Mouse (Mus musculus) liver, embryonic 13.5 days (tissue): ENCODE measurements around the gene Atp6v1g2. TPM values are rescaled to one million over a fixed set of nuclear protein-coding genes. Genes with fewer than 3 reads are reported as not detected.

Experiments
- ATAC-seq: fragments of 200-750 bp; cut with Nextera tagmentation; 2 replicates; pipeline ENCODE4 v1.8.0; 2017; ENCODE audit warnings: low read depth, mild to moderate bottlenecking, moderate number of reproducible peaks, moderate library complexity
- DNase-seq: peaks from one replicate; pipeline ENCODE4 v3.0.0; 2022
- H3K27ac ChIP-seq: fragments of 300-500 bp; sonication (generic); 2 replicates; pipeline ENCODE4 v1.5.1; 2015; ENCODE audit warnings: moderate library complexity, mild to moderate bottlenecking, inconsistent platforms
- H3K27me3 ChIP-seq: fragments of 300-500 bp; sonication (generic); 2 replicates; pipeline ENCODE4 v1.6.1; 2015; ENCODE audit warnings: mild to moderate bottlenecking, inconsistent platforms
- H3K36me3 ChIP-seq: fragments of 300-500 bp; sonication (generic); 2 replicates; pipeline ENCODE4 v1.6.1; 2015; ENCODE audit warnings: mild to moderate bottlenecking, inconsistent platforms
- H3K4me1 ChIP-seq: fragments of 300-500 bp; sonication (generic); replicated peaks from 2 replicates; pipeline ENCODE4 v1.6.1; 2015; ENCODE audit warnings: inconsistent platforms
- H3K4me2 ChIP-seq: fragments of 300-500 bp; sonication (generic); 2 replicates; pipeline ENCODE4 v1.6.1; 2015; ENCODE audit warnings: inconsistent platforms, mild to moderate bottlenecking, moderate library complexity
- H3K4me3 ChIP-seq: fragments of 300-500 bp; sonication (generic); replicated peaks from 2 replicates; pipeline ENCODE4 v1.5.1; 2015; ENCODE audit warnings: mild to moderate bottlenecking, inconsistent platforms
- H3K9ac ChIP-seq: fragments of 300-500 bp; sonication (generic); 2 replicates; pipeline ENCODE4 v1.6.1; 2015; ENCODE audit warnings: mild to moderate bottlenecking, inconsistent platforms
- H3K9me3 ChIP-seq: fragments of 300-500 bp; sonication (generic); replicated peaks from 2 replicates; pipeline ENCODE4 v1.6.1; 2016; ENCODE audit warnings: inconsistent platforms
- WGBS: fragments of 180-500 bp; shearing (Covaris S2); methylation state at CpG from one replicate; pipeline ENCODE4 v1.1.7; 2015; ENCODE audit not compliant: insufficient replicate concordance; 5-methylcytosine and 5-hydroxymethylcytosine counted together
- polyA plus RNA-seq: library from polyadenylated mRNA; unstranded; fragments of >200 nt; fragmentation: Nextera tagmentation; extraction: Ambion mirVana; gene quantifications from 2 replicates; pipeline ENCODE4 v1.2.1, GENCODE M21; 2015

Atp6v1g2 gene
- polyA plus RNA-seq: 0.76 and 1.3 TPM in 2 replicates

DNA sequence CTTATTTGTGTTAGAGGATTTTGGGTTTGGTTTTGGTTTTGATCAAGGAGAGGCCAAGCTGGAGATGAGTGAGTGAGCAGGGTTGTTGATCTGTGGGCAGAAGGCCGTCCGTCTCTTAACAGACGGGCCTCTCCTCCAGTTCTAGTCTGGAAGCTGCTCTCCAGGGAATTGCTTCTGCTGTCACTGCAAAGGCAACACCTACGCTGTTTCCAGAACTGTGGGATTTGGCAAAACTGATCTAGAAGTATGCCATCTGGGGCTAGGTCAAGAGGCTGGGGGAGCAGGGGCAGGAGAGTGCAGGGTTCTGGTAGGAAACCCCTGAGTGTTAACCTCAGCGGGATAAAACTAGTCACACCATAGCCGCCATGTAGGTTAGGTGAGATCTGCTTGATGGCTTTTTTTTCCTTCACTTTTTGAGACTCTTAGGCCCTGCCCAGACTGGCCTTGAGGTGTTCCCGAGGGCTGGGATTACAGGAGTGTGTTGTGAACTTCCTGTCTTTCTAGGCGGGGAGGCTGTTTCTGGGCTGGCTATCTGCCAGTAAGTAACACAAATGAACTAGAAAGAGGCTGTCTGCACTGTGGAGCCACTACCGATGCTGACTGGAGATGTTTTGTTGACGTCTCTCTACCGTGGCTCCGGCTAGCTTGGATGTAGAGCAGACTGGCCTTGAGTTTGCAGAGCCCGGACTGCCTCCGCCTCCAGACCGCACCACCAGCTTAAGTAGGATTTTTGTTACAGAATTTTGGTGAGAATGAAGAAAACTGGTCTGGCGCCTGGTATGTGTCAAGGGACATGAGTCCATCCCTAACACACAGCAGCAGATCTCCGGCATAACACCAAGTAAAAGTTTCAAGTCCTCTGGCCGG is at the start of gene Atp6v1g2:
Gene Atp6v1g2 (plus strand): TSS at position 547 of the 867 bp plus-strand sequence.
- H3K27ac ChIP-seq: peak within 1 kb of the TSS; percentile 94
- WGBS: 72% methylated on average over 18 of the region's 18 CpGs
- ATAC-seq: no peak
- H3K36me3 ChIP-seq: peaks cover 34% of the 10 kb centered on the region
- H3K9me3 ChIP-seq: no peaks in the 10 kb centered on the region
- peak within 1 kb of the TSS; percentile 78 for H3K4me3 ChIP-seq
- peak within 1 kb of the TSS; percentile 91 for H3K9ac ChIP-seq
- H3K4me2 ChIP-seq: peak within 1 kb of the TSS; percentile 96
- no peak for DNase-seq
- peaks cover 54% of the 10 kb centered on the region for H3K4me1 ChIP-seq
- H3K27me3 ChIP-seq: no peaks in the 10 kb centered on the region

- peak; percentile 59 for ATAC-seq
- Histone ChIP-seq H3K9ac (peak overlapping the region; percentile 53; the same call in 1 of the 2 replicates), H3K9me3 (no peaks in the 10 kb centered on the region), H3K27ac (peak overlapping the region; percentile 58), H3K4me3 (peak overlapping the region; percentile 55), H3K27me3 (no peaks in the 10 kb centered on the region), H3K36me3 (no peaks in the 10 kb centered on the region), H3K4me2 (peak overlapping the region; percentile 67), H3K4me1 (peaks cover 33% of the 10 kb centered on the region)
- under 1% methylated on average over 17 of the region's 18 CpGs for WGBS
- DNase-seq: peak; percentile 77
Measured at GRCm38 (mm10) chr17:35185639-35186611, 47.5 kb upstream of the Atp6v1g2 start.

GRCm38 (mm10) chr17:35186681-35187080 is 46.8 kb upstream of the Atp6v1g2 start:
- peak overlapping the region; percentile 67 for H3K4me2 ChIP-seq
- 0 out of 2 replicates have a peak overlapping the region, but pooled peaks have one; percentile 53 for H3K9ac ChIP-seq
- DNase-seq (no peak), ATAC-seq (no peak)
- H3K27ac ChIP-seq: peak overlapping the region; percentile 58
- 3% methylated on average over 4 of the region's 4 CpGs for WGBS
- no peaks in the 10 kb centered on the region for H3K27me3 ChIP-seq
- H3K4me3 ChIP-seq: peak overlapping the region; percentile 55
- H3K9me3 ChIP-seq: no peaks in the 10 kb centered on the region
- peaks cover 33% of the 10 kb centered on the region for H3K4me1 ChIP-seq
- no peaks in the 10 kb centered on the region for H3K36me3 ChIP-seq

GRCm38 (mm10) chr17:35187345-35187744 is 46.1 kb upstream of the Atp6v1g2 start:
- no peak for ATAC-seq
- DNase-seq: no peak
- H3K9ac ChIP-seq: no peak overlapping the region
- peak overlapping the region; percentile 19 for H3K4me3 ChIP-seq
- peak overlapping the region; percentile 73 for H3K27ac ChIP-seq
- H3K9me3 ChIP-seq: no peaks in the 10 kb centered on the region
- H3K27me3 ChIP-seq: no peaks in the 10 kb centered on the region
- peak overlapping the region; percentile 11 for H3K4me2 ChIP-seq
- WGBS: 52% methylated on average over 4 of the region's 4 CpGs
- H3K36me3 ChIP-seq: no peaks in the 10 kb centered on the region
- peaks cover 33% of the 10 kb centered on the region for H3K4me1 ChIP-seq

DNA sequence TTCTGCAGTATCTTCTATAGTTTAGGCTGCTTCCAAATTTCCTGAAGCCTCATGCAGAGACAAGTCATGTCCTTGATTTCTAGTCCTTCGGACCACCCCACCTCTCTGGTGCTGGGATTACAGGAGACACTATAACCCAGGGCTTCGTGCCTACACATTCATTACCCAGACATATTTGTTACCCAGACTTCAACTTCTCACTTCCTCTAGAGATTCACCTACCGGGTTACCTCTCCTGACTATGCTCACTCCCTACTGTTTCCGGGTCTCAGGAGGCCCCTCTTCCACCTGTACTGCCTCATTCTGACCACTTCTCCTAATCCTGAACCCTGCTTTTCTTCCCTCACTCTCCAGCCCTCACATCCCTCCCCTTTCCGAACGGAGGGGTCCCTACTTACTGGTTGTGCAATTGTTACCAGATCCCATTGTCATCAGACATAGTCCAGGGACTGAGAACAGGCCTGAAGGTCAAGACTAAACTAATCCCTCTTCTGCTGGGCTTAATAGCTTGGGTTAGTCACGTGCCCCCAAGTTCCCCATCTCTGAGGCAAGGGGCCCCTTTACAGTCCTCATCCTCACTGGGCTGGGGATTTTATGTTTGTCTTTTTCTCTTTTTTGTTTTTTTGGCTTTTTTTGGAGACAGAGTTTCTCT is 45.4 kb upstream of the Atp6v1g2 start, which contains the start of gene Lst1:
Gene Lst1 (minus strand): TSS at position 481 of the 652 bp plus-strand sequence.
- H3K4me1 ChIP-seq: peaks cover 33% of the 10 kb centered on the region
- no peaks in the 10 kb centered on the region for H3K27me3 ChIP-seq
- no peak for DNase-seq
- H3K9ac ChIP-seq: 0 out of 2 replicates have a peak within 1 kb of the TSS, but pooled peaks have one; percentile 2
- H3K4me2 ChIP-seq: peak within 1 kb of the TSS; percentile 11
- 34% methylated on average over 7 of the region's 7 CpGs for WGBS
- no peak for ATAC-seq
- no peaks in the 10 kb centered on the region for H3K9me3 ChIP-seq
- peak within 1 kb of the TSS; percentile 76 for H3K27ac ChIP-seq
- no peaks in the 10 kb centered on the region for H3K36me3 ChIP-seq
- peak within 1 kb of the TSS; percentile 19 for H3K4me3 ChIP-seq

GRCm38 (mm10) chr17:35189186-35189585 is 44.3 kb upstream of the Atp6v1g2 start:
- DNase-seq (no peak), ATAC-seq (no peak)
- H3K27me3 ChIP-seq: peaks cover 5% of the 10 kb centered on the region
- 6% methylated on average over 1 of the region's 1 CpGs for WGBS
- H3K27ac ChIP-seq: peak overlapping the region; percentile 76
- H3K4me2 ChIP-seq: 0 out of 2 replicates have a peak overlapping the region, but pooled peaks have one; percentile 28
- no peaks in the 10 kb centered on the region for H3K9me3 ChIP-seq
- H3K9ac ChIP-seq: no peak overlapping the region
- no peak overlapping the region for H3K4me3 ChIP-seq
- H3K4me1 ChIP-seq: peaks cover 38% of the 10 kb centered on the region
- H3K36me3 ChIP-seq: no peaks in the 10 kb centered on the region

DNA sequence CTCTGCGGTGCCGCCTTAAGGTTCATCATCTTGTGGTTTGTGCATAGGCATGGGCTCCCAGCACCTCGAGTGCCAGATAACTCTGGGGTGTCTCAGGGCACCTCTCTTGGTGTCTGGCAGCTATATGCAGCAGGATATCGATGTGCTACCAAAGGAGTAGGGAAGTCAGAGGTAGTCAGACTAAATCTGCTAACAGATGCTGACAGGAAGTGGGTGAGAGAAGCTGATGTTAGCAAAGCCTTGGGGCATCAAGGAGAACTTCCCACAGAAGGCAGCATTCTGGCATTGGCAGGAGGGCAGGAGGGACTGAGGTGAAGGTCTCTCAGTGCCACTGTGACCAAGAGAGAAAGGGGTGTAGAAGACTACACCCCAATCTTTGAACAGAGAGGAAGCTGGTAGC is 43.4 kb upstream of the Atp6v1g2 start:
- Histone ChIP-seq H3K4me3 (no peak overlapping the region), H3K4me1 (peaks cover 44% of the 10 kb centered on the region), H3K4me2 (0 out of 2 replicates have a peak overlapping the region, but pooled peaks have one; percentile 28), H3K9me3 (no peaks in the 10 kb centered on the region), H3K36me3 (no peaks in the 10 kb centered on the region), H3K9ac (no peak overlapping the region), H3K27ac (peak overlapping the region; percentile 76; the same call in 1 of the 2 replicates), H3K27me3 (peaks cover 14% of the 10 kb centered on the region)
- WGBS: 11% methylated on average over 4 of the region's 4 CpGs
- ATAC-seq: no peak
- no peak for DNase-seq

DNA sequence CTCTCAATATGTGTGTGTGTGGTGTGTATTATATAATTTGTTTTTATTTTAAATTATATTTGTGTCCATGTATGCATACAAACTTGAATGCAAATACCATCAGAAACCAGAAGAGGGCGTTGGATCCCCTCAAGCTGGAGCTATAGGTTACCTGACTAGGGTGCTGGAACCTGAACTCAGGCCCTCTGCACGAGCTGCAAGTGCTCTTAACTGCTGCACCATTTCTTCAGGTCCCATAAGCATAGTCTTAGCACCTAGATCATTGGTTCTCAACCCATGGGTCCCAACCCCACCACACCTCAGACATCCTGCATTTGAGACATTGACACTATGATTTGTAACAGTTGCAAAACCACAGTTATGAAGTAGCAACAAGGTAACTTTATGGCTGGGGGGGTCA is 41.7 kb upstream of the Atp6v1g2 start:
- Histone ChIP-seq H3K9ac (no peak overlapping the region), H3K4me1 (peaks cover 46% of the 10 kb centered on the region), H3K4me2 (no peak overlapping the region), H3K27me3 (peaks cover 31% of the 10 kb centered on the region), H3K36me3 (no peaks in the 10 kb centered on the region), H3K9me3 (no peaks in the 10 kb centered on the region), H3K27ac (no peak overlapping the region), H3K4me3 (no peak overlapping the region)
- ATAC-seq (no peak), DNase-seq (no peak)
- WGBS: 53% methylated on average over 2 of the region's 2 CpGs

GRCm38 (mm10) chr17:35192924-35193323 is 40.5 kb upstream of the Atp6v1g2 start:
- no peak overlapping the region for H3K9ac ChIP-seq
- DNase-seq: no peak
- 0 out of 2 replicates have a peak overlapping the region, but pooled peaks have one; percentile 0 for H3K27ac ChIP-seq
- no peak overlapping the region for H3K4me2 ChIP-seq
- peaks cover 45% of the 10 kb centered on the region for H3K4me1 ChIP-seq
- peaks cover 35% of the 10 kb centered on the region for H3K27me3 ChIP-seq
- no peak overlapping the region for H3K4me3 ChIP-seq
- 49% methylated on average over 5 of the region's 5 CpGs for whole genome bisulfite sequencing
- ATAC-seq: no peak
- H3K9me3 ChIP-seq: no peaks in the 10 kb centered on the region
- H3K36me3 ChIP-seq: no peaks in the 10 kb centered on the region
